Mouse (Mus musculus): Measurements from ENCODE around the gene Trap1. TPM values are rescaled to one million over a fixed set of nuclear protein-coding genes. Genes with fewer than 3 reads are reported as not detected.
"Not testable (repeated sequence)": the region's sequence is repeated elsewhere in the genome, so short reads cannot be mapped to it uniquely, and the experiment has no call there.

Gene Trap1
- total RNA-seq, 2 experiments from 2014 or later = 126 to 149 TPM

DNA sequence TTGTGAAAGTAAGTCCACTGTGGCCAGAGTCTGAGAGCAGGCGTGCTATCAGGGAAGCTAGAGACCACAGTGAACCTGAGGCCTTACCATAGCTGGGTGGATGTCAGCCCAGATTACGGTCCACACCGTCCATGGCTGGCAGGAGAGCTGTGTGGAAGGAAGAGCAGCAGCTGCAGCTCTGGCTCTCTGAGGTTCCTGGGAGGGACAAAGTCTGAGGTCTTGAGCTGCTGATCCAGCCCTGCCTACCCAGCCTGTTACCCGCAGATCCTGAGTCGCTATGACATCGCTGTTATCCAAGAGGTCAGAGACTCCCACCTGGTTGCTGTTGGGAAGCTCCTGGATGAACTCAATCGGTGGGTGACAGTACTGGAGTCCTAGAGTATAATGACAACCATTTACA lies 39.9 kb downstream of the Trap1 start:
- ATAC-seq (replicated peaks; ENCODE audit: poor library complexity, severe bottlenecking) = no peak

DNA sequence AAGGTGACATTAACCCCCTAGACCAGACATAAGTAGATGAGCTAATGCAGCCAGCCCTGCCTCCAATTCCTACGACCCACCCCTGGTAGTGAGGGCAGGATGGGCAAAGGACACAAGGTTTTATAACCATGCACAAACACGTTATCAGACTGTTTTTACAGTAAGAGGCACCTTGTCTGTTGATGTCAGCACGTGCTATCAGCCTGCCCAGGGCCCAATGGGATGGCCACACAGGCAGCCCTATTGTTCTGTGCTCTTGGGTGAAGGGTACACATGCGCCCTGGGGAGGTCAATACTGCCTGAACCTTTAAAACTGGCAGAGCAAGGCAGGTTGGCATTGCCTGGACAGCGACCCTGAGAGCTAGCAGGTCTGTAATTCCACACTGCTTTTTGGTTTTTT lies 40.8 kb downstream of the Trap1 start, which contains the start of gene Dnase1:
Gene Dnase1, plus strand, starts transcription at position 136 of the 400 bp plus-strand sequence.
- no peak for ATAC-seq (replicated peaks; ENCODE audit: poor library complexity, severe bottlenecking)

DNA sequence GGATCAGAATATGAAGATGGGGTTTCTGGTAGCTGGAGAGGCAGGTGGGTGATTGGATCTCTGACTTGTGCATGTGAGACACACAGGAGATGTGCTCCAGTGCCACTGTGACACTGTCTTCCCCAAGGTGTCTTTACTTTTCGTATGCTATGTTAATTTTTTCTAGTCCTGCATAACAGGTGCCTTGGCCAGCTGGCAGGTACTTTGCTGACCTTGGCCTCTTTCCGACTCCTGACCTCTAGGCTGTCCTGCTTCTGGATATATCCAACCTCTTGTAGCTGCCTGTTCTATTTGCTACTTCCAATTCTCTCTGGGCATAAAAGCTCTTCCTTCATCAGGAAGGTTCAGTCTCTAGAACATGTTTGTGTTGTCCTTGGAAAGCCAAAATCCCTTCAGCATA lies 42.1 kb downstream of the Trap1 start:
- no peak for ATAC-seq (replicated peaks; ENCODE audit: poor library complexity, severe bottlenecking)

DNA sequence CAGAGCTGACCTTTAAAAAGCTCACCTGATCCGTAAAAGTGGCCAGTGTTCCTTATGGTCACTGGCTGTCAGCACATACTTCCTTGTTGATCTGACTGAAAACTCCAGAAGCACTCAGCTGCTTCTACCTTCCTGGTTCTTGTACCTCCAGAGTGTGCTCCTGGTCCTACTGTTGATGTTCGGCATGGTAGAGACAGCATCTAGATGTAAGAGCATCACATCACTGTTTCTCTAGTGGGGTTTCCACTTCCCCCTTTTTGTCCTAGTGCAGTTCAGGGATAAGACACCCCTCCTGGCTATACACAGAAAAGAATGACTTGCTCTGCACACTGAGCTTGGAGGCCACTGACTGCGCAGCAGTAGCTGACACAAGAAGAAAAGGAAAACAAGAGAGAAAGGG lies 43.2 kb downstream of the Trap1 start:
- peak; percentile 41; the same call in 1 of the 2 replicates for ATAC-seq (replicated peaks; ENCODE audit: poor library complexity, severe bottlenecking)

DNA sequence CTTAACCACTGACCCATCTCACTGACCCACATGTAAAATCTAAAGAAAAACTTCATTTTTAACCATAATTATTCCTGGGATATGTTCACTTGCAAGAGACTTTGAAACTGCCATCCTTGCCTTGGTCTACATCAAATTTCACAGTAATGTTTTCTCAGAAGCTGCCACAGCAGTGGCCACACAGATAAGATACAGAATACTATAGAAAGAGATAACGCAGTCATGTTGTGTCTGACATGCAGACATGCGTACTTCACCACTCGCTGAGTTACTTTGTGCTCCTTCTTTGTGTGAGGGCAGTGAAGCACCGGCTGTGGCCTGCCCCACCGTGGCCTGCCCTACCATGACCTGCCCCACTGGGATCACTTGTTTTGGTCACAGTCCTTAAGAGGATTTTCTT lies 43.7 kb downstream of the Trap1 start:
- no peak for ATAC-seq (replicated peaks; ENCODE audit: poor library complexity, severe bottlenecking)

DNA sequence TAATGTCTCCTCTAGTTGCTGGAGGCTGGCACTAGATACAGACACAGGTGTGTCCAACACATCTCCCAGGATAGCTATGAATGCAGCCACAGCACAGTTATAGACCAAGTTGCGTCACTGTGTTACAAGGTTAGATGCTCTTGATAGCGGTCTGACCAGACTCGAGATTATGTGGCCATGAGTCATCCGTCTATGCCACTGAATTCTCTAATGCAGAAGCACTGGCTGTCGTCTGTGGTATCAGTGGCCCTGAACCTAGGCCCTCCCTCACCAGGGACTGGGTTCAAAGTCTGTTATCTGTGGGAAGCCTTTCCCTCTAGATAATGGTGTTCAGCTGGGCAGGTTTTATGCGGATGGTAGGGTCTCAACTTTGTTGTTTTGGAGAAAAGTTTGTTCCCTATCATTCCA lies 45.3 kb downstream of the Trap1 start:
- ATAC-seq (replicated peaks; ENCODE audit: poor library complexity, severe bottlenecking) = peak; percentile 18; the same call in 1 of the 2 replicates

DNA sequence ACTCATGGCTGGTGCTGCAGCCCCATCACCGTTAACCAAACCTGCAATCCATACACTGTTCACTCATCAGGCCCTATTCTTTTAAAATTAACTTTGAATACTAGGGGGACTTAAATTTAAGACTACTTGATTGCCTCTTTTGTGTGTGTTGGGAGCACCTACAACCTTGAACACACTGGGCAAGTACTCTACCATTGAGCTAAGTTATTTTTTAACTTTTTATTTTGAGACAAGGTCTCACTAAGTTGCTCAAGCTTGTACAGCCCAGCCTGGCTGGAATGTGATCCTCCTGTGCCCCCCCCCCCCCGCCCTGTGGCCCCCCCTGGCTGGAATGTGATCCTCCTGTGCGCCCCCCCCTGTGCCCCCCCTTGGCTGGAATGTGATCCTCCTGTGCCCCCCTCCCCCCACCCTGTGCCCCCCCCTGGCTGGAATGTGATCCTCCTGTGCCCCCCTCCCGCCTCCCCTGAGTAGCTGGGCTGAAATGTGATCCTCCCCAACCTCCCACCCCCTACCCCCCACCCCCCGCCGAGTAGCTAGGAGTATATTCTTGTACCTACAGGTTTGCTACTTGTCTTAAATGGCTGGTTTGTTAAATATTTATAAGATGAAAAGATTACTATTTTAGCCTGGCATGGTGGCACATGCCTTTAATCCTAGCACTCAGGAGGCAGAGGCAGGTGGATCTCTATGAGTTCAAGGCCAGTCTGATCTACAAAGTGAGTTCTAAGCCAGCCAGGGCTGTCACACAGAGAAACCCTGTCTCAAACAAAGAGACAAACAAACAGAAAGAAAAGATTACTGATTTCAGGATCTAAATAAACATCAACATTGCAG lies 46.0 kb downstream of the Trap1 start:
- no peak for ATAC-seq (replicated peaks; ENCODE audit: poor library complexity, severe bottlenecking)

DNA sequence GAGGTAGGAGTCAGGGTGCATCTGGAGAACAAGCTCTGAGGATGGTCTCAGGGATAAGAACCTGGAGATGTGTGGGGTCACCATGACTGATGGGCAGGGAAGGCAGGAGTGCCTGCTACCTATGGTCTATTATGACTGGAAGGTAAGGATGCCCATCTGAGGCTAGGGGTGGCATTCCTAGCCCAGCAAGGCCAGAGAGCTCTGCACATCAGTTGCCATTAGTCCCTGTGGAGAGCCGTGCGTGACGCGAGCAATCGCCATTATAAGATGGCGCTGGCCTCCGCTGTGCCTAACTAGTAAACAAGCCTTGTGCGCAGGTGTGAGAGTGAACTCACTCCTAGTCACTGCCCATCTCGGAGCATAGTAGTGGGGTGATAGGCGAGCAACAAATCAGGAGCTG lies 47.1 kb downstream of the Trap1 start:
- no peak for ATAC-seq (replicated peaks; ENCODE audit: poor library complexity, severe bottlenecking)

DNA sequence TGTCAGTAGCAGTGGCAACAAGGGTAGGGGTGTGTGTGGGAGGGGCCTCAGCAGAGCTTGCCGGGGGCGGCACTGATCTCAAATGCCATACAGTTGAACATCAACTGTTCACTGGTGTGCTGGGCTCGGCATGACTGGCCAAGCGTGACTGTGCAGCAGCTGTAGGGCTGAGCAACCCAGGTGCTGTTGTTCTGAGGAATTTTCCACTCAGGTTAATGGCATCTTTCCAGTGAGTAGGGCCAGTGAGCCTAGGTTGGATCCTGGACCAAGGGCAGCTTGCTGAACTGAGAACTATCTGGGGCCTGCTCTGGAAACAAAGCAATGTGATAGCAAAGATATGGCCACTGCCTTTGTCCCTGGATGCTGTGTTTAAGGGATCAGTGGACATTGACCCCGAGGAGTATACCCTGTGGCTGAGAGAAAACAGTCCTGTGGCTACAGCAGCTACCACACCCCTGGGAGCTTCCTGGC lies 48.2 kb downstream of the Trap1 start:
- no peak for ATAC-seq (replicated peaks; ENCODE audit: poor library complexity, severe bottlenecking)

DNA sequence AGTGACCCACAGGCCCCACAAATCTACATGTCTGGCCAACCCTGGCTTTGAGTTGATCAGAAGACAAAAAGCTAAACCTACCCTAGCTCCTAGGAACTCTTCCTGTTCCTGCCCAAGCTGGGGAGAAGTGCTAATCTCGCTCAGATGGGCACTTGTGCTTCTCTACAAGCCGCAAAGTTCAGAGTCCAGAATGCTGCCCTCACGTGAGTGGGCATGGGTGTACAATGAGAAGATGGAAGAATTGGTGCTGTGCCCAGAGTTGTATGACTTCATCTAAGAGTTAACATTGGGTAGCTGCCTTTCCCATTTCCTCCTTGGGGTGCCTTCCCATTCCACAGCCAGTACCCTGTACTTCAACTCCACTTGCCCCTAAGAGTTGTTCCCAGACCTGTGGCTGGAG lies 50.4 kb downstream of the Trap1 start:
- ATAC-seq (replicated peaks; ENCODE audit: poor library complexity, severe bottlenecking) = no peak

DNA sequence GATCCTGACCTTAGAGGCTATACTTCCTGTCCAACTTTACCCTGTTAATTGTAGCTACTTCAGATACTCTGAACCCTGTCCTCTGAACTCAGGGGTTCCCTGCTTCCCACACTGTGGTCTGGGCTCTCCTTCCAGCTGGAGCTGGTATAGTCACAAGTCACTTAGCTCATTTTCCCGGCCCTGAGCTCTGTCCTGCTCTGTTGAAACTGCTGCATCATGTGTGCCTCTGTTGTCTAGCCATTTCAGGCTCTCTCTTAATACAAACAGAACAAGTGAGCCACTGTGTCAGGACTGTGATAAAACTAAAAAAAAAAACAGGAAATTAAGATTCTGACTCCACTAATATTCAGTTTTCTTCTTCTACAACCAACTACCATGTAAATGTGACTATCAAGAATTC lies 51.0 kb downstream of the Trap1 start:
- no peak for ATAC-seq (replicated peaks; ENCODE audit: poor library complexity, severe bottlenecking)

DNA sequence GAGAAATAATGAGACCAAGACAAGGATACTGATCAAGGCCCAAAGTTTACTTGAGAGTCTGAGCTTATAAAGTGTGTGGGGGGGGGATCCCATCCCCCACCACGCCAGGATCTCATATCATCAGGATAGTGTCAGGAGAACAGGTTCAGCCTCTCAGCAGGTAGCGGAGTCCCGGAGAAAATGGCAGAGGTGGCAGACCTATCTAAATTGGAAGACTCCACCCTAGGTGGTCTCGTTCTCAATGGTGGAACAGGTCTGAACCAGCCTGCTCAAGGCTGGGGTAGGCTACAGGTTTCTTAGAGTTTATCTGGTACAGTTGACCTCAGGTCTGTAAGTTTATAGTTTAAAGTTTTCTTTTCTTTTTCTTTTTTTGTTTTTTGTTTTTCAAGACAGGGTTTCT lies 54.9 kb downstream of the Trap1 start:
- ATAC-seq (replicated peaks; ENCODE audit: poor library complexity, severe bottlenecking) = no peak

DNA sequence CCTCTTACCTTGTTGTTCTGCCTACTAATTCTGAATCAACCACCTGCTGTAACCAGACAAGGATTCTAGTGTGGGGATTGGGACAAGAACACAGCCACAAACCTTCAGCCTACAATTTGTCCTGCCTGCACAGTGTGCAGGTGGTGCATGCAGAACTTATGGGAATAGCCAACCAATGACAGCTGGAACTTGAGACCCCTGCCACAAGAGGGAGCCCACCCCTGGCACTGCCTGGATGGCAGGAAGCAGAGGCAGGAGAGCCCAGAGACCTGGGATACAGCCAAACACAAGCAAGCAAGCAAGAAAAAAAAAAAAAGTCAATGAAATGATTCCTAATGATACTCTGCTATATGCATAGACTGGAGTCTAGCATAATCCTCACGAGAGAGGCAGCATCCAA lies 56.4 kb downstream of the Trap1 start:
- no peak for ATAC-seq (replicated peaks; ENCODE audit: poor library complexity, severe bottlenecking)

DNA sequence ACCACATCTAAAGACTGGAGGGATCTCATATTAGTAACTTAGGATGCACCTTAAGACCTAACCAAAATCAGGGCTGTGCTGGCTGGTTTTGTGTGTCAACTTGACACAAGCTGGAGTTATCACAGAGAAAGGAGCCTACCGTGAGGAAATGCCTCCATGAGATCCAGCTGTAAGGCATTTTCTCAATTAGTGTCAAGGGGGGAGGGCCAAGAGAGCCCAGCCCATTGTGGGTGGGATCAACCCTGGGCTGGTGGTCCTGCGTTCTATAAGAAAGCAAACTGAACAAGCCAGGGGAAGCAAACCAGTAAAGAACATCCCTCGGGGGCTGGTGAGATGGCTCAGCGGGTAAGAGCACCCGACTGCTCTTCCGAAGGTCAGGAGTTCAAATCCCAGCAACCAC lies 60.2 kb downstream of the Trap1 start:
- ATAC-seq (replicated peaks; ENCODE audit: poor library complexity, severe bottlenecking) = not testable (repeated sequence)

DNA sequence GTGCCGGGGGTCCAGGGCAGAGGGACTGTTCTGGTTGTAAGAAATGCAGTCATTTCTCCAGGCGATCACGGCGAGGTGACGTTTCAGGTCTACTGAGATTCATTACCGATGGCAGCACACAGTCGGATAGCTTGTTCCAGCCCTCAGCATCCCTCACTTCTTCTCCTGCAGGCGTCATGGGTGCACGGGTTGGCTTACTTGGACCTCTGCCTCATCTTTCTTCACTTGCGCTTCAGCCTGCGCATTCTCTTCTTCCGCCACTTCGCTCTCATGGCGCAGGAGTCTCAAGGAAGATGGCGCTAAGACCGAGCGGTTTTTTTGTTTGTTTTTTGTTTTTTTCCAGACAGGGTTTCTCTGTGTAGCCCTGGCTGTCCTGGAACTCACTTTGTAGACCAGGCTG lies 60.8 kb downstream of the Trap1 start:
- not testable (repeated sequence) for ATAC-seq (replicated peaks; ENCODE audit: poor library complexity, severe bottlenecking)

DNA sequence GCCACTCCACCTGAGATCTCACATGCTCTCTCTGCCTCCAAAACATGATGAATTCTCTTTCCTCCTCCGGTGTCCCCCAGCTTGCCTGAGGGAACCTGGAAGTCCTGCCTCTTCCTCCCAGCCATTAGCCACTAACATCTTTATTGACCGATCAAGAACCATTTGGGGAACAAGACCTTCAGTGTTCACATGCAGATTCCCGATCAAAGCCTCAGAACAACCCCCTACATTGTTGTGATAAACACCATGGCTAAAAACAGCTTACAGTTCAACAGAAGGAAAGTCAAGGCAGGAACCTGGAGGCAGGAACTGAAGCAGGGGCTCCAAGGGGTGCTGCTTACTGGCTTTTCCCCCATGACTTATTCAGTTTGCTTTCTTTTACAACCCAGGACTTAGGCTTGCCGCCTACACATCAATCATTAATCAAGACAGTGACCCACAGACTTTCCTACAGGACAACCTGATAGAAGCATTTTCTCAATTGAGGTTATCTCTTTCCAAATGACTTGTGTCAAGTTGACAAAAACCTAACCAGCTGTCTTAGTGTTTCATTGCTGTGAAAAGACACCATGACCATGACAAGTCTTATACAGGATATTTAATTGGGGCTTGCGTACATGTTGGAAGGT lies 63.5 kb downstream of the Trap1 start:
- ATAC-seq (replicated peaks; ENCODE audit: poor library complexity, severe bottlenecking) = no peak

DNA sequence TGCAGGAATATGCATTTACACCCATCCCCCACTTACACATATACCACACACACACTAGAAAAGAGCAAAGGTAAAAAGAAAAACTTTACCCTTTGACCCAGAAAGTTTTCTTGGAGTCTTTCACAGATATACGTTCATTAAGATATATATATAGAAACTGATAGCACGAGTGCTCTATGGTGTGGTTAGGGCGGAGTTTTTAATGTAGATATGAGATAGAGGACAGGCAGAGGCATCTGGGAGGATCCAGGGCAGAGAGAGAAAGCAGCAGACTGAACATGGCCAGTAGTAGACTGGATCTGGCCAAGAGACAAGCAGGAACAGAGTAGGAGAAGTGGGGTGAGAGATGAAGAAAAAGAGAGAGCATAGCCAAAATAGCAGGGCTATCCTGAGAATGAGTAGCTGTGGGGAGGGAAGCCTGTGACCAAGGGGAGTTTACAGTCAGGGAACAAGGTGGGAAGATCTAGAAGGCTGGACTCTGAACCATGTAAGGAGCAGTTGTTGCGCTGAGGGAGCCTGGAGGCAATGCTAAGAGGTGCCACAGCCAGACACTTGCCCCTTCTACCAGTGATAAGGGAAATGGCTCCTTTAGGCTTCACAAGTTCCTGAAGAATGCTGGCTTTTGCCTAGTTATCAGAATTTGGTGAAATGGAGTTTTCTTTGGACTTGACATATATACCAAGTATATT lies 64.6 kb downstream of the Trap1 start:
- ATAC-seq (replicated peaks; ENCODE audit: poor library complexity, severe bottlenecking) = no peak

DNA sequence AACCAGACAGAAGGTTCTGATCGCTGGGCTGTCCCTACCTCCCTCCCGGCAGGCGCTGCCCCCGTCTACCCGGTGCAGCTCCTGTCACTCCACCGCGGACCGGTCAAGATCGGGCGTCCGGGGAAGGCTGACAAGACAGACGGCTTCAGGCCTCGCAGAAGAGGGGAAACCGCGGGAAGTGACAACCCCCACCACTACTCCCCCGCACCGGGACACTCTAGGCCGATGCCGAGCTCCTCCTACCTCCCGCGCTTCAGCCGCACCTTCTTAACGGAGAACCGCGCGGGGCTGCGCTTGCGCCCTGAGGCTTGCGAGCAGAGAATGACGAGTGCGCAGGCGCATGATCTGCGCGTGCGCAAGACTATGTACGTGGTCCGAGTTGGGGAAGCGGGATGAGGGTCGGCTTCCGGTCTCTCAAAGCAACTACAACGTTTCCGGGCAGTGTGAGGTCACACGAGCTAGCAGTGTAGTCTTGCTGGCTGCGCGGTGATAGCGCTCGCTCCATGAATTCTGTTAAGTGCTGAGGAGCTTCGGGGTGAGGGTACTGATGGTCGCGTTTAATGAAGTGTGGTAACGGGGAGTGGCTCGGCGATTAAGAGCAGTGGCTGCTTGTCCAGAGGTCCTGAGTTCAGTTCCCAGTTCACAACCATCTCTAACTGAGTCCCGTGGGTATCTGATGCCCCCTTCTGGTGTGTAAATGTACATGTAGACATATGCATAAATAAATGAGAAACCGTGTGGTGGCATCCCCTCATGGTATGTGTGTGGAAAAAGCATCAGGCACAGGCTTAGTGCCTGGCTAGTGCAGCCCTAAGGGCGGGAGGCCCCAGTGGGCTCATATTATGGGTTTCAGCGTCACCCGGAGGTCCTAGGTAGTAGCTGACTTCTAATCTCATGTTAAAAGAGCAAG lies 73.9 kb downstream of the Trap1 start, which contains the start of gene Slx4:
Gene Slx4, minus strand, starts transcription at position 282 of the 910 bp plus-strand sequence.
- peak; percentile 93 for ATAC-seq (replicated peaks; ENCODE audit: poor library complexity, severe bottlenecking)

Measured in granulocyte monocyte progenitor cell, adult 5-6 weeks (primary cell).